Mouse (Mus musculus) left cerebral cortex, postnatal 4 days (tissue): ENCODE data around the gene Scrg1. TPM values are rescaled to one million over a fixed set of nuclear protein-coding genes. Genes with fewer than 3 reads are reported as not detected.
A peak's percentile ranks its signal among the peaks of the same experiment; 100 is the strongest.

Experiments used
- DNase-seq: peaks from one replicate; pipeline ENCODE4 v3.0.0-alpha.2; 2022
- intact Hi-C: fragments of 180-260 bp; cut with DNase I; formaldehyde crosslinking; loops from one replicate; pipeline ENCODE4 v1.15.1; 2025
- total RNA-seq, 2 experiments: library from RNA; stranded (reverse); gene quantifications; 2 replicates each; pipeline ENCODE4 v1.2.3; 2021

The Scrg1 gene
- total RNA-seq, 2 experiments from 2014 or later = 20.1 to 20.3 TPM

DNA sequence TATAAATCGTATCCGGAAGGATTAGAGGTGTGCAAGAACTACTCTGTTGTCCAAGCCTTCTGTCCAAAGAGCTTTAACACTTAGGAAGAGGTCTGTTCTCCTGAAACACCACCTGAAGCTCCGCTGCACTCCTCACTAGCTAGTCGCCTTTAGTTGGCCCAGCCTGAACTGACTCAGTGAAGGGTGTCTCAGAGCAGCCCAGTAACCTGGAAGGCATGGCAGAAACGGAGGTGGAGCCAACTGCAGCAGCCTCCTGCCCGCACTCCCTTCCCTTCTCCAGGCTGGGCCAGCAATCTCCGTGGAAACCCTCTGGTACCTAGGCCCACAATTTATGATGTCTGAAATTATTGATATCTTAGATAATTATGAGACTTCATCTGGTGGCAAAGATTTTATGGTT lies 5.0 kb upstream of the Scrg1 start:
- intact Hi-C loops = no loop called here
- no peak for DNase-seq

DNA sequence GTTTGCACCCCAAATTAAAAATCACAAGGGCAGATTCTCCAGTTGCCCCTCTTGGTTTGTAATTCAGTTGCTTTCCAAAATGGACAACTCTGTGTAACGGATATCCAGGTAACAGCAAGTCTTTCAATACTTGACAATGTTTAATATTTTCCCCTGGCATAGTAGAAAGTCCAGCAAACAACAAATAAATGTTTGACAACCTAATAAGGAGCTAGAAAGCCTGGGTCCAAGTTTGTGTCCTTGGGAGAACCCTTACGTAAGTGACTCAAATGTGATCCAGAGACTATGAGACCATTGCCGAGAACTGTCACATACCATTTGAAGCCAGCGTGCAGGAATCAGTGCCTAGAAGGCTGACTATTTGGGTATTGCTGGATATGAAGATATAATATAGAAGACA lies 3.8 kb upstream of the Scrg1 start:
- no peak for DNase-seq
- intact Hi-C loops = no loop called here

DNA sequence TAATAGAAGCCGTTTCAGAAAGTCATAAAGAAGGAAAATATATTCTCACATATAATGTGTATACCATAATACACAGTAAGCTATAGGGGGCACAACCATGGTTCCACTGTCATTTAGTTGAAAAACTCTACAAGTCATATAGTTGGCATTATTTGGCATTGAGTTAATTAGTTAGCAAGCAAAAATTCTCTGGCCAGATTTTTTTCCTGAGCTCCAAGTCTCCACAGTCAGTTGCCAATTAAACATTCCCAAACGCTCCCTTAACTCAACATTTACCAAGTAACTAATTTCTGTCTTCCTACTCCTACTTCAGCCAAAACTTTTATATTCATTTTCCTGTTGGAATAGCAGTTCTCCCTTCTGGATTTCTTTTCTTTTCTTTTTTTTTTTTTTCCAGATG lies 2.4 kb upstream of the Scrg1 start:
- DNase-seq = no peak
- intact Hi-C loops = no loop called here

DNA sequence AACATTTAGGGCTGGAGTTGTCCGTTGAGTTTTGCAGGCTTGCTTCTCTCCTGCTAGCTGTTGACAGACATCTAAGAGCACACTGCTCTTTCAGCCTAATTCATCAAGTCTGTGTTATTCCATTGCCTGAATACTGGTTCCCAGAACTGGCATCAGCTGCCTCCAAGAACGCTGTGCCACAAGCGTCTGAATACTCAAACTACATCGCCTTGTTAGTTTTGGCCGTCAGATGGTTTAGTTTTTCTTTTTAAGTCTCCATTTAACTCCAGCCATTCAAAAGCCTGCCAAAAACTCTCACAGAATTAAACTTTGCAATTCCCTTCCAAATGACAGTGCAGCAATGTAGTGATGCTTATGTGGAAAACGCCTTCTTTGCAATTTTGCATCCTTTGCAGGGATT lies 1.4 kb downstream of the Scrg1 start:
- intact Hi-C loops = no loop called here

DNA sequence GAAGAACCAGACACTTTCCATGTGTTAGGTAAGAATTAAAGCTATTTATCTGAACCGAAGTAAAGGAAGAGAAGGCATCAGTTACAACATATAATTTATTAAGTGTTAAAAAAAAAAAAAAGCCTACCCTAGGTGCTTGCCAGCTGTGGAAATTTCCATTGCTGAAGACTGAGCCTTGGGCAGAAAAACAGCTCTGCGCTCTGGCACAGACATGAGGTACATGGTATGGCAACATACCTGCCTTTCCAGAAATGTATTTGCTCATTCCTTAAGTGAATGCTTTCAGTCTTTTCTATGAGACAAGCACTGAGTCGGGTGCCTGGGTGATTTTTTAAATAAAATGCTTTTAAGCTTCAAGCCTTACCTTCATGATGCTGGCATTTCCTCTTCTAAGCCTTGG lies 2.2 kb downstream of the Scrg1 start:
- intact Hi-C loops = no loop called here
- no peak for DNase-seq

More for the DNA sequence above, 1.4 kb downstream of the Scrg1 start:
- no peak for DNase-seq

DNA sequence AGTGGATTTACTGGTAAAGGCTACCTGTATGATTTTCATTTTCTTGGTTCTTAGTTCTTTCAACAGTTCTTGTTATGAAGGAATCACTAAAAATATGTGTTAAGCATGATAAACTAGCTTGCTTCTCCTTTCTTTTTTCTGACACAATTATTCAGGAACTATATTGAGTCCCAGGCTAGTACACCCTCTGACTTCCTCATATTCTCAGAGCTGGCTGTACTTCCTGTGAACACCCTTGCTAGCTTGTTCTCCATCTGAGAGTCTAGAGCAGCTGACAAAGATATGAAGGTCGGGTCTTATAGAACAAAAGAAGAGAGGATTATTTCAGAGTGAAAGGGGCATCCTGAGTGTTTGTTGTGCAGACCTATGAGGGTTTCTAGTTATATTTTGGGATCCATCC lies 7.1 kb downstream of the Scrg1 start:
- no peak for DNase-seq
- intact Hi-C loops = no loop called here

DNA sequence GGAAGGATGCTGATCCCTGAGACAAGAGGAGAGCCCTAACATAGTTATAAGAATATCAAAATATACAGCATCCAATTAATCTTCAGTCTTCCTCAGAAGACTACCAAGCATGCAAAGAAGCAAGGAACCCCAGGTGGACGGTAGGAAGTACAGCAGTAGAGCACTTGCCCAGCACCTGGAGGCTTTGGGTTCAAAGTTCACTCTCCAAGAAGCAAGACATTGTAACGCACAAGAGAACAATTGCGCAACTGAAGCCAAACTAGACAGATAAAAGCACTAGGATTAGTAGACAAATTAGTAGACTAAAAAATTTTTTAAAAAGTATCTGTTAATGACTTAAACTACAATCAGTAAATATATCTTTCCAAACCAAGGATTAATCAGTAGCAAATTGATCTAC lies 8.0 kb downstream of the Scrg1 start:
- no peak for DNase-seq
- intact Hi-C loops = no loop called here

DNA sequence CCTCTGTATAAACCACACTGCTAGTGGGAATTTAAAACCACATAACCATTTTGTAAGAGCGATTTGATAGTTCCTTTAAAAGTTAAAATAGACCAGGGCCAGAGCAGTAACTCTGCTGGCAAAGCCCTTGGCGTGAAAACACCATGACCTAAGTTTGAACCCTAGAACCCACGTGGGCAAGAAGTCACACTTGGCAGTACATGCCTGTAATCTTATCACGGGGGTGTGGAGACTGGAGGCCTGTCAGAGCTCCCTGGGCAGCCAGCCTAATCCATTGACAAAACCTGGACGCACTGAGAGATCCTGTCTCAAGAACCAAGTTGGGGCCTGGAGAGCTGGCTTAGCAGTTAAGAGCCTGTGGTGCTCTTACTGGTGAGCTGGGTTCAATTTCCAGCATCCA lies 12.9 kb downstream of the Scrg1 start:
- intact Hi-C loops = no loop called here
- peak; percentile 55 for DNase-seq

DNA sequence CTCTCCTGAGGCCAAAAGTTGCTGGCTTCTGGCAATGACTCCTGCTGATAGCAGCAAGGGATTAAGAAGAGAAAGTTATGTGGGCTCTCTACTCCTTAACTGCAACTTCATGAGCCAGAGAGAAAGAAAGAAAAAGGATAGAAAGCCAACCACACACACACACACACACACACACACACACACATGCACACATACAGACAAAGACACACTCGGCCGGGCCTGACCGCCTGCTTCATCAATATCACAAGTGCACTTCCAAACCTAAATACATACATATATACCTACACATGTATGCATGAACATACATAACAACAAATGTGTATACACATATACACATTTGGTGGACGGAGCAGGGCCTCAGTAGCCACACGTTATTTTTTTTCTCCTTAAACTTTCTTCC lies 15.1 kb downstream of the Scrg1 start:
- intact Hi-C loops = no loop called here
- no peak for DNase-seq

DNA sequence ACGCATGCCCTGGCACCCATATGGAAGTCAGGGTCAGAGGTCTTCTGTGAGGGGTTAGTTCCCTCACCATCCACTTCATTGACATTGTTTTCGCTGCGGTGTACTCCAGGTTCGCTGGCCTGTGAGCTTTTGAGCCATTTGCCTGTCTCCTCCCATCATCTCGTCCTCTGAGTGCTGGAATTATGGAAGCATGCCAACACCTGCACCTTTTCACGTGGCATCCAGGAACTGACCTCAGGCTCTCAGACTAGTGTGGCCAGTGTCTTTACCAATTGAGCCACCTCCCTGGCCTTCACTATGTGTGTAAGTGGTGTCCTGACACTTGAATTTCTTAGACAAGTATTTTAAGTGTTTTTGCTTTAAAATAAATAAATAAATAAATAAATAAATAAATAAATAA lies 18.0 kb downstream of the Scrg1 start:
- DNase-seq = no peak
- intact Hi-C loops = no loop called here

DNA sequence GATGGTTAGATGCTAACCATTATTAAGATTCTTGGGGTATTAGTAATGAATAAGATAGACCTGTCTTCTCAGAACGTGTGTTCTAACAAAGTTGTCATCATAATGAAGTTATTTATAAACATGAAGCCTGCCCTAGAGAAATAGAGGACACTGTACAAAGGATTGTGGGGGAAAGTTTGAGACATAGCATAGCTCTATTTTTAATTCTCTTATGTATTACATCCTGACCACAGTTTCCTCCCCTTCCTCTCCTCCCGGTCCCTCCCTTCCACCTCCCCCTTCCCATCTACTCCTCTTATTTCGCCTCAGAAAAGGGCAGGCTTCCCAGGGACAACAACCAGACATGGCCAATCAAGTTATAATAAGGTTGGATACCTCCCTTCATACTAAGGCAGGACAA lies 22.7 kb downstream of the Scrg1 start:
- DNase-seq = no peak
- intact Hi-C loops = no loop called here

DNA sequence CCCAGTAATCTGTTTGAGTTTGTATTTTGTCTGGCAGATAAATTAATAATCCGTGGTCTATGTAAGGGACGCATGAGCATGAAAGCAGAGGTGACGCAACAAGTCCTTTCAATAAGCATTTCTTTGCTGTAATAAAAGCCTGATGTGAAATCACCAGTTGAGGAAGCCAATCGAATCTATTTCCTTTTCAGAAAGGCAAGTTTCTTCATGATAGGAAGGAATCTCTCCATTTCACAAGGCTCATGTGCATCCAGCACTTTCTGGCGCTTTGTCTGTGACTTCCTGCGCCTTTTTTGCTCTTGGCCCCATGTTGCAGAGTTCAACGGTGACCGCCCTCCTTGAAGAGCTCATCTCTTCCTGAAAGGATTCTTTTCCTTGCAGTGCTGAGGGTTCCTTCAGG lies 24.0 kb downstream of the Scrg1 start:
- intact Hi-C loops = no loop called here
- DNase-seq = no peak

DNA sequence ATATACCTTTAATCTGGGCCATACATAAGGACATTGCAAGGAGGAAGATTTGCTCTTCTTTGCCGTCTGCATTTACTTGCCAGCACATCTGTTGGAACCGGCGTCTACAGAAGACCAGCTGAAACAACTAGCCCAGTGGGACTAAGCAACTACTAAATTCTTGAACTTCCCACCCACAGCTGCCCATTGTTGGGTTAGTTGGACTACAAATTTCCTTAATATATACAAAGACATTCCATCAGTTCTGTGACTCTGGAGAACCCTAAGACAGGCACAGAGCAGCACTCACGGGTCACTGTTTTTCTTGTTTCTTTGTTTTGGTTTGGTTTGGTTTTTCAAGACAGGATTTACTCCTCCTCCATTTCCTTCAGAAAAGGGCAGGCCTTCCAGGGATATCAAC lies 24.9 kb downstream of the Scrg1 start:
- no peak for DNase-seq
- intact Hi-C loops = no loop called here

DNA sequence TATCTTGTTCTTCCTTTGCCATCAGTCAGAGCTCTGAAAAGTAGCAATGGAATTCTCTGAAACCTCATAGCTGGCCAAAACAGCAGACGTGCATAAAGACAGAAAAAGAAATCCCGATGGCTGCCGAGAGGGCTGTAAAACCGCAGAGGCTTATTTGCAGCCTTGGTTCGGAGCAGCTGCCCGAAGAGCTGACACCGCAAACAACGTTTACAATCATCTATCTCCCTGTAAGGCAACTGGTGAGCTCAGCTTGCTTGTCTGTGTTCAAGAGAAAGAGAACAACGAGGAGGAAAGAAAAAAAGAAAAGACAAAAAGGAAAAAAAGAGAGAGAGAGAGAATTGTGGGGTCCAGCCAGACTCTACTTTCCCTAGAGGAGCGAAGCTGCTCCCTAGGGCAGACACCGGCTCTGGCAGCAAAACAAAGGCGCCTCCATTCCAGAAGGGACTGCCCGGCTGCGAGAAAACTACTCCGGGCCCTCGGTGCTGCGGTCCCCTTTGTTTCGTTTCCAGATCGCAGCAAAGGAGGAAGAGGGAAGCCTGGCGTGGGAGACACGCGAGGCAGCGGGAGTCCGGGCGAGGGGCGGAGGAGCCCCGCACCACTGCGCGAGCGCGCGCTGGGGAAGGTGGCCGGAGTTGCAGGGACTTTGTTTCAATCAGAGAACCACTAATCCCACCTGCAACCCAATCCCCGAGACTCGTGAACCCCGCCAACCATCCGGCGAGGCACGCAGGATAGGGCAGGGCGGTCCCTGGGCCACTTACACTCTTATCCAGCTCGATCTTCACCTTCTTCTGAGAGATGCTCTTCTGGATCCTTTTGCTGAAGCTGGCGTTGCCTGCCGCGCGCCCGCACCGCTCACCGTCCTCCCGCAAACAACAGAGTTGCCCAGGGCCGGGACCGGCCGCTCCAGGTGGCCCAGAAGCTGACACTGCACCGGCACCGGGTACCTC lies 31.0 kb downstream of the Scrg1 start:
- peak; percentile 57 for DNase-seq
- intact Hi-C loops = no loop called here

DNA sequence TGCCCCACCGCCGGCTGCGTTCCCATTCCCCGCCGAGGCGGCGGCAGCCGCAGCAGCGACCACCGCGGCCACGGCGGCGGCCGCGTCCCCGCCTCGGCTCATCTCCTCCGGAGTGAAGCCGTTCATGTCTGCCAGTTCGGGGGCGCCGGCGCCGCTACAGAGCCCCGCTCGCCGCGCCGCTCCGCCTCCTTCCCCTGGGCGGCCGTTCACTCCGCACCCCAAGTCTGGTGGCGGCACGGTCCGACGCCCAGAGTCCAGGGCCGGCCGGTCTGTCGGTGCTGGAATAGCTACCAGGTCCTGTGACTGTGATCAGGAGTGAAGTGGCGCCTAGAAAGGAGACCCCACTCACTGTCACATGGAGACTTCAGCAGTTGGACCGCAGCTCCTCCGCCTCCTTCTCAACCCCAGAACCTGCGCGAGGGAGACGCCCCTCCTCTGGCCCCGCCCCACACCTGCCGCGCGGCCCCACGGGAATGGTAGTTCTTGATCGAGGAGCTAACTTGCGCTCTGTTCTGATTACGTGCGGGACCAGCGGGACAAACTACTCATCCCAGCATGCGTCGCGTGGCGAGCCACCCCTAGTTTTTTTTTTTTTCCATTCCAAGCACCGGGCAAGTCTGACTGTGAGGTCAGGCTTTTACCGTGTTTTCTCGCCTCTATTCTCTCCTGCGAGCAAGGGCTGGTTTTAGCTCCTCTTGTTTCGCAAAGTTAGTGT lies 31.9 kb downstream of the Scrg1 start, which contains the start of gene Sap30:
Gene Sap30, minus strand, starts transcription at position 420 of the 715 bp plus-strand sequence.
- peak; percentile 100 for DNase-seq
- intact Hi-C loops = no loop called here

DNA sequence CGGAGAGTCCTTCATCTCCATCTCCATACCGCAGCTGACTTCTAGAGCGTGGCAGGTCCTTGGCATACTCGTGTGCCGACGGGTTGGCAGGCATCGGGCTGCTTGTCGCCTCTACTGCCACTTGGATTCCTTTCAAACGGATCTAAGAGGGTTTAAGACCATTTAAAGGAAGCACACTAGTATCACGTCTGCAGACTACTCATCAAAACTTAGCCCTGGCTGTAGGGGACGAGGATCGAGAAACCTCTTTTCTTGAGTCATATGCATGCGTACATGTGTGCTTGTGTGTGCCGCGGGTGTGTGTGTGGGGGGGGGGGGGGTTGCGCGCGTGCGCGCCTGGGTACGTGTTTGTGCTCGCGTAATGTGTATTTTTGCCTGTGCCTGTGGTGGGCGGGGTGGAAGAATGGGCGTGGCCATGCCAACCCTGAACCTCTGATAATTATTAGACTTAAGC lies 32.6 kb downstream of the Scrg1 start:
- peak; percentile 61 for DNase-seq
- intact Hi-C loops = no loop called here

DNA sequence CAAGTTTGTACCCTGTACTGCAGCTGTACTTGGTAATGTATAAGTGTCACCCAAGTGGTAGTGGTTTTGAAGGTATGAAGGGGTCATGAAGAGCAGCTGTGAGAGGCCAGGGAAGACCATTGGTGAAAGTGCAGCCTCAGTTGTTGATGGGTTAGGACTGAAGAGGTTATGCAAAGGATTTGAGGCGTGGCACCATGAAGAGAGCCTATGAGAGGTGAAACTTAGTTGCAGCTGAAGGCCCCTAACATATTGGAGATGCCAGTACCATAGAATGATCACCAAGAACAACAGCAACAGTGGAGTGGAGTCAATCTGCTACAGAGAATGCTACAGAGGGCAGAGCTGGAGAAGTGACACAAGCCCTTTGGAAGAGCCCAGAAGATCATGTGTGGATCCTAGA lies 33.6 kb downstream of the Scrg1 start:
- intact Hi-C loops = no loop called here
- no peak for DNase-seq

DNA sequence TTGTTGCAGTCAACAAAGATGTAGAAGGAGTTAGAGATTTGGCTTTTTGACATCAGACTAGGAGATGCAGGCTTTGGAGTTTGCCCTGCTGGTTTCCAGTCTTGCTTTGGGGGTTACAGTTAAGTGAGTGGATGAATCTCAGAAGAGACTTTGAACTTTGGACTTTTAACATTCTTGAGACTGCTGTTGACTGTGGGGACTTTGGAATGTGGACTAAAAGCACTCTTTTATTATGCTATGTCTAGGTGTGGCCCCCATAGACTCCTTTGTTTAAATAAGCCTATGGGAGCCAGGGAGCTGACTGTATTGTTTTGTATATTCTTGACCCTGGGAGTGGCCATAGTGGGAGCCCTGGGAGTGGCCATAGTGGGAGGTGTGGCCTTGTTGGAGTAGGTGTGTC lies 34.2 kb downstream of the Scrg1 start:
- DNase-seq = no peak
- intact Hi-C loops = no loop called here

DNA sequence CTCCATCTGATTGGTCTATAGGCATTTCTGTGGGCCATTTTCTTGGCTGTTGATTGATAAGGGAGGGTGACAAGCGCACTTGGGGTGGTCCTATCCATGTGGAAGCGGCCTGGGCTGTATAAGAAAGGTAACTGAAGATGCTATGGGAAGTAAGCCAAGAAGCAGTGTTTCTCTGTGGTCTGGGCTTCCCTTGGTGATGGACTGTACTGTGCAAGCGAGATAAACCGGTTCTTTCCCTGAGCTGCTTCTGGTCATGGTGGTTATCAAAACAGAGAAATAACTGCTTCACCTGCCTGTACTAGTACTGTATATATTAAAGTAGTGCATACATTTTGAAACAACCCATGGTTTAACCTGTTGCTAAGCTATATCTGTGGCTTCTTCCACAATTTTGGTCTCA lies 36.1 kb downstream of the Scrg1 start:
- no peak for DNase-seq
- intact Hi-C loops = no loop called here

DNA sequence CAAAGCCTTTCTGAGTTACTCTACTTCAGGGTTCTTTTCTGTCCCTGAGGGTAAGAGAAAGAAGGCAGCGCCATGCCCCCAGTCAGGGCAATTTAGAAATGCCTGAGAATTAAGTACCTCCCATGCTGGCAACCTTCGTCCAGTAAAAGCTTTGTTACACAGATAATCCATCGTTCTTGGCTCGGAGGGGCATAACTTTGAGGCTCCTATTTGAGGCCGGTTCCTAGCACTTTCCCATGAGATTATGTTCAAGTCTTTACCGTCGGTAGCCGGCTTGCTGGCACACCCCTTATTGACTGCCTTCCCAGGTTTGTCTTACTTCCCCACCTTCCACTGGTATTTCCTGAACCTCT lies 42.7 kb downstream of the Scrg1 start:
- intact Hi-C loops = no loop called here
- DNase-seq = no peak

DNA sequence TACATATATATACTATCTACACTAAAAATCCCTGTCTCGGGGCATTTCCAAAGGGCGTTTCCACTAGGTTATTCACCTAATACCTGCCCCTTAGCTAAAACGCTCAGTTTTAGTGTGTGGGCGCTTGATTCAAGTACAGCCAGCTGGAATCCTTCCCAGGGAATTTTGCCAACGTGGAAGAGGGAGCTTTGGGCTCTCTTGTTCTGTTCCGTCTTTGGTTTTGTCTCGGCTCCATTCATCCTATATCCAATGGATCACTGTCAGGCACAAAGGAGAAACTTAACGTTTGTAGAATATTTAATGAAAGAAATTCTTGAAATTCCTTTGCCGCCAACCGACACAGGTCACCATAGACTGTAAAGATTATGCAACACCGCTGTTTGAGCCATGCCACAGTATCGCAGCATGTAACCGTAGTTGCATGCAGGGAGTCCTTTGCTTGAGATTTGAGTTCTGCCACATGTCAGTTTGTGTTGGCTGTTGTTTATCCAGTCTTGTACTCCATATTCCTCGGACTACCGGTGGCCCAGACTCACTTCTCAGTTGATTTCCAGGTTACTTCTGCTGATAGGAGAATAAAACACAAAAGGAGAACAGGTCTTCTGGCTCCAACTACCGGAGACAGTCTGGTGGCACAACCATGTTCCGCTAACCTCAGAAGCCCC lies 43.3 kb downstream of the Scrg1 start:
- intact Hi-C loops = no loop called here
- peak; percentile 69 for DNase-seq

DNA sequence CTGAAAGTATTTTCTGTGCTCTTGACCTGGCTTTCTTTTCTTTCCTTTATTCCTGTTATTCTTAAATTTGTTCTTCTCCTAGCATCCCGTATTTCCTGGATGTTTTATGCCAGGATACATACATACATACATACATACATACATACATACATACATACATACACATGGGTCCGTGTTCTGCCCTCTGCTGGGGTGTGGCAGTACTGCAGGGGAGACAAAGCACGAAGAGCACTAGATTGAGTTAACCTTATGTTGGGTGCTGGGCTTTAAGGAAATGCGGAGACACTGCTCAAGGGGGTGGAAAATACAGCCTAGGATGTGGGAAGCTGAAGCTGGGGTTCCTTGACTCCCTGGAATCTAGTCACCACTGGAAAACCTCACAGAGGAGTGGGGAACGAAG lies 47.9 kb downstream of the Scrg1 start:
- intact Hi-C loops = no loop called here
- DNase-seq = peak; percentile 77
